Mouse (Mus musculus): ENCODE measurements around the gene Urgcp. TPM values are rescaled to one million over a fixed set of nuclear protein-coding genes. Genes with fewer than 3 reads are reported as not detected.

Urgcp gene
- polyA plus RNA-seq, 1 experiment from 2014 or later = 22.5 TPM

GRCm38 (mm10) chr11:5801511-5801910 lies 39.3 kb upstream of the Urgcp start:
- ATAC-seq (ENCODE audit: low read depth) = no peak
- Histone ChIP-seq H3K27me3 (replicated peaks; ENCODE audit: control insufficient read depth, insufficient read depth, low read length) (no peaks in the 10 kb centered on the region), H3K9me3 (ENCODE audit: control insufficient read depth, low read length) (no peaks in the 10 kb centered on the region), H3K27ac (replicated peaks; ENCODE audit: low read depth, low read length) (no peak overlapping the region), H3K4me3 (ENCODE audit: low read depth, low read length) (no peak overlapping the region), H3K4me1 (ENCODE audit: control insufficient read depth, insufficient read depth, low read length) (peaks cover 3% of the 10 kb centered on the region; the same call in 1 of the 2 replicates), H3K9ac (ENCODE audit: low read depth, low read length) (no peak overlapping the region), H3K36me3 (ENCODE audit: control insufficient read depth, insufficient read depth, low read length) (peaks cover 47% of the 10 kb centered on the region), H3K4me2 (ENCODE audit: low read depth, low read length) (no peak overlapping the region)
- 92% methylated on average over 16 of the region's 16 CpGs for WGBS
- DNase-seq (ENCODE audit: low spot score) = no peak

DNA sequence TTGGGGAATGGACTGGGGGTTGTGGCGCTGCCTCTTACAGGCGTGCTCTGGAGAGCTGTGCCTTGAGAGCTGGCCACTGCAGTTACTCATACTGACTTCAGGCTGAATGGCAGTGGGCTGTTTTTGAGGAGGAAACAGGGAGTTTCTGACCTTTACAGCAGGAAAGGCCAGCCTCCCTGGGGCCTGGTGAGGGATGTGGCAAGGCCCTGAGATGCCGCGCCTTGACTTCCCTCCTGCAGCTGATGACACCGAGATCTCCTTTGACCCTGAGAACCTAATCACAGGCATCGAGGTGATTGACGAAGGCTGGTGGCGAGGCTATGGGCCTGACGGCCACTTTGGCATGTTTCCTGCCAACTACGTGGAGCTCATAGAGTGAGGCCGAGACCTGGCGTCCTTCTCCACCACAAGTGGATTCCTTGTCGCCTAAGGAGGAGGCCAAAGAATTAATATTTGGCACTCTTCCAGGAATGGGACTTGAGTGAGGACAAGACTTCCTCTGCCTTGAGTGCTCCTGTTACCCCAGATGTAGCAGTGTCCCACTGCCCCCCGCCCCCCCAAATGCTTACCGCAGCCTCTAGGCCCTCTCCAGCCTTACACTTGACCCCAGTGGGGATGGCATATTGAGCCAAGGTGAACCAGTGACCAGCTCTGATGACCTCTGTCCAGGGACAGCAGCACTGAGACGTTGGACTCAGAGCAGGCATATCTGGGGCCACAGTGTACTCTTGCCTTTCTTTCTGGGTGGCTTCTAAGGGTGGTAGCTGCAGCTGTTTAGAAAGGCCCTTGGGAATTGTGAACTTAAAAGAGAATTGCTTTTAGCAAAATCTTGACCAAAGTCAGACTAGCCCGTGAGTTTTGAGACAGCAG lies 37.7 kb upstream of the Urgcp start:
- peaks cover 3% of the 10 kb centered on the region; the same call in 1 of the 2 replicates for H3K4me1 ChIP-seq (ENCODE audit: control insufficient read depth, insufficient read depth, low read length)
- H3K4me3 ChIP-seq (ENCODE audit: low read depth, low read length) = no peak overlapping the region
- H3K9ac ChIP-seq (ENCODE audit: low read depth, low read length) = no peak overlapping the region
- no peak overlapping the region for H3K4me2 ChIP-seq (ENCODE audit: low read depth, low read length)
- DNase-seq (ENCODE audit: low spot score) = no peak
- no peaks in the 10 kb centered on the region for H3K27me3 ChIP-seq (replicated peaks; ENCODE audit: control insufficient read depth, insufficient read depth, low read length)
- WGBS = 78% methylated on average over 17 of the region's 17 CpGs
- no peak overlapping the region for H3K27ac ChIP-seq (replicated peaks; ENCODE audit: low read depth, low read length)
- ATAC-seq (ENCODE audit: low read depth) = no peak
- H3K9me3 ChIP-seq (ENCODE audit: control insufficient read depth, low read length) = no peaks in the 10 kb centered on the region
- H3K36me3 ChIP-seq (ENCODE audit: control insufficient read depth, insufficient read depth, low read length) = peaks cover 62% of the 10 kb centered on the region

DNA sequence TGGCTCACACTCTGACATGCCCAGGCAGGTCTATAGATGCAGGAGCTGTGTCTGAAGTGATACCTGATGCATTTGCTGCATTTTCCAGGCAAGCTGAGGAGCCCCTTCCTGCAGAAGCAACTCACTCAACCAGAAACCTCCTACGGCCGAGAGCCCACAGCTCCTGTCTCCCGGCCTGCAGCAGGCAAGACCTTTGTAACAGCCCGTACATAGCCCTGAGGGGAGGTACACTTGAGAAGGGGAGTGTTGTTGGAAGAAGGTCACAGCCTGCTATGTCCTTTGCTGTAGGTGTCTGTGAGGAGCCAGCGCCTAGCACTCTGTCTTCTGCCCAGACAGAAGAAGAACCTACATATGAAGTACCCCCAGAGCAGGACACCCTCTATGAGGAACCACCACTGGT lies 35.8 kb upstream of the Urgcp start:
- no peaks in the 10 kb centered on the region for H3K27me3 ChIP-seq (replicated peaks; ENCODE audit: control insufficient read depth, insufficient read depth, low read length)
- H3K4me2 ChIP-seq (ENCODE audit: low read depth, low read length) = no peak overlapping the region
- H3K9me3 ChIP-seq (ENCODE audit: control insufficient read depth, low read length) = no peaks in the 10 kb centered on the region
- no peak overlapping the region for H3K4me3 ChIP-seq (ENCODE audit: low read depth, low read length)
- peaks cover 80% of the 10 kb centered on the region for H3K36me3 ChIP-seq (ENCODE audit: control insufficient read depth, insufficient read depth, low read length)
- ATAC-seq (ENCODE audit: low read depth) (no peak), DNase-seq (ENCODE audit: low spot score) (no peak)
- H3K4me1 ChIP-seq (ENCODE audit: control insufficient read depth, insufficient read depth, low read length) = 0 out of 2 replicates have a peak, but pooled peaks cover 1% of the 10 kb centered on the region
- no peak overlapping the region for H3K9ac ChIP-seq (ENCODE audit: low read depth, low read length)
- 84% methylated on average over 5 of the region's 5 CpGs for WGBS
- H3K27ac ChIP-seq (replicated peaks; ENCODE audit: low read depth, low read length) = no peak overlapping the region

DNA sequence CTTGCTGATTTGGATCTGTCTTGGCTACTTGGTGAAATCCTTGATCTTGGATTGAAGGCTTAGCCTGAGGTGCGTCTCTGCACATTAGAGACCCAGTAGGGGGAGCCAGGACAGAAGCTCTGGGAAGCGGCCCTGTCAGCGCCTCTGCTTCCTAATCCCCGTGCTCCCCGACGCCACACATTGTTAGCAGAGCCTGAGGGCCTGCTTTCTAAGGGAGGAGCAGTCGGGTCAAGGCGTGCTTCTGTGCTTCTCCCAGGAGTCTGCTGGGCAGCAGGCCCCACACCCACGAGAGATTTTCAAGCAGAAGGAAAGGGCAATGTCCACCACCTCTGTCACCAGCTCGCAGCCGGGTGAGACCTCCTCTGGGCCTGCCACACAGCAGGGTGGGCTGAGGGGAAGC lies 35.2 kb upstream of the Urgcp start:
- Histone ChIP-seq H3K36me3 (ENCODE audit: control insufficient read depth, insufficient read depth, low read length) (peaks cover 86% of the 10 kb centered on the region), H3K27ac (replicated peaks; ENCODE audit: low read depth, low read length) (no peak overlapping the region), H3K9ac (ENCODE audit: low read depth, low read length) (no peak overlapping the region), H3K27me3 (replicated peaks; ENCODE audit: control insufficient read depth, insufficient read depth, low read length) (no peaks in the 10 kb centered on the region), H3K9me3 (ENCODE audit: control insufficient read depth, low read length) (no peaks in the 10 kb centered on the region), H3K4me2 (ENCODE audit: low read depth, low read length) (no peak overlapping the region), H3K4me1 (ENCODE audit: control insufficient read depth, insufficient read depth, low read length) (no peaks in the 10 kb centered on the region), H3K4me3 (ENCODE audit: low read depth, low read length) (no peak overlapping the region)
- WGBS = 64% methylated on average over 11 of the region's 11 CpGs
- ATAC-seq (ENCODE audit: low read depth) (no peak), DNase-seq (ENCODE audit: low spot score) (no peak)

GRCm38 (mm10) chr11:5796939-5797338 lies 34.8 kb upstream of the Urgcp start:
- H3K4me2 ChIP-seq (ENCODE audit: low read depth, low read length) = no peak overlapping the region
- WGBS = 83% methylated on average over 15 of the region's 15 CpGs
- no peaks in the 10 kb centered on the region for H3K4me1 ChIP-seq (ENCODE audit: control insufficient read depth, insufficient read depth, low read length)
- no peak overlapping the region for H3K27ac ChIP-seq (replicated peaks; ENCODE audit: low read depth, low read length)
- no peaks in the 10 kb centered on the region for H3K9me3 ChIP-seq (ENCODE audit: control insufficient read depth, low read length)
- no peaks in the 10 kb centered on the region for H3K27me3 ChIP-seq (replicated peaks; ENCODE audit: control insufficient read depth, insufficient read depth, low read length)
- no peak for DNase-seq (ENCODE audit: low spot score)
- H3K36me3 ChIP-seq (ENCODE audit: control insufficient read depth, insufficient read depth, low read length) = peaks cover 90% of the 10 kb centered on the region
- ATAC-seq (ENCODE audit: low read depth) = no peak
- no peak overlapping the region for H3K9ac ChIP-seq (ENCODE audit: low read depth, low read length)
- no peak overlapping the region for H3K4me3 ChIP-seq (ENCODE audit: low read depth, low read length)

DNA sequence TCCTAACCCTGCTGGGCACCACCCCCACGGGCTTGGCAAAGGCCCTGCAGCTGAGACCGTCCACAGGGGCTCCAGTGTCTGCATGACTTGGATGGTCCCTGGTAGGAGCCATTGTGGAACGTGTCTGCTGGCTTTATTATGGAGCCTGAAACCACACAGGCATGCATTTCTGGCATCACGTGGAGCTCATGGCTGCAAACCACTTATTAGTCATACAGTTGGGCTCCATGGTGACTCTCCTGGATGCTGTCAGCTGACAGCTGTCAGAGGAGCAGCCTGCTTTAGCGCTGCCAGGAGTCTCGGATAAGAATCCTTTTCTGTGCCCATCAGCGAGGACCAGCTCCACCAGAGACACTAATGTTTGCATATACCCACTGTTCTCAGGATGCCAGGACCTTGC lies 33.5 kb upstream of the Urgcp start:
- ATAC-seq (ENCODE audit: low read depth) (no peak), DNase-seq (ENCODE audit: low spot score) (no peak)
- Histone ChIP-seq H3K36me3 (ENCODE audit: control insufficient read depth, insufficient read depth, low read length) (peaks cover 90% of the 10 kb centered on the region), H3K27me3 (replicated peaks; ENCODE audit: control insufficient read depth, insufficient read depth, low read length) (no peaks in the 10 kb centered on the region), H3K4me2 (ENCODE audit: low read depth, low read length) (no peak overlapping the region), H3K4me1 (ENCODE audit: control insufficient read depth, insufficient read depth, low read length) (no peaks in the 10 kb centered on the region), H3K9ac (ENCODE audit: low read depth, low read length) (no peak overlapping the region), H3K4me3 (ENCODE audit: low read depth, low read length) (no peak overlapping the region), H3K9me3 (ENCODE audit: control insufficient read depth, low read length) (no peaks in the 10 kb centered on the region), H3K27ac (replicated peaks; ENCODE audit: low read depth, low read length) (no peak overlapping the region)
- 89% methylated on average over 7 of the region's 7 CpGs for WGBS

GRCm38 (mm10) chr11:5795290-5795689 lies 33.1 kb upstream of the Urgcp start:
- 94% methylated on average over 9 of the region's 9 CpGs for WGBS
- Histone ChIP-seq H3K27me3 (replicated peaks; ENCODE audit: control insufficient read depth, insufficient read depth, low read length) (no peaks in the 10 kb centered on the region), H3K4me2 (ENCODE audit: low read depth, low read length) (no peak overlapping the region), H3K9me3 (ENCODE audit: control insufficient read depth, low read length) (no peaks in the 10 kb centered on the region), H3K9ac (ENCODE audit: low read depth, low read length) (no peak overlapping the region), H3K4me3 (ENCODE audit: low read depth, low read length) (no peak overlapping the region), H3K27ac (replicated peaks; ENCODE audit: low read depth, low read length) (no peak overlapping the region), H3K4me1 (ENCODE audit: control insufficient read depth, insufficient read depth, low read length) (no peaks in the 10 kb centered on the region), H3K36me3 (ENCODE audit: control insufficient read depth, insufficient read depth, low read length) (peaks cover 86% of the 10 kb centered on the region)
- ATAC-seq (ENCODE audit: low read depth) (no peak), DNase-seq (ENCODE audit: low spot score) (no peak)

DNA sequence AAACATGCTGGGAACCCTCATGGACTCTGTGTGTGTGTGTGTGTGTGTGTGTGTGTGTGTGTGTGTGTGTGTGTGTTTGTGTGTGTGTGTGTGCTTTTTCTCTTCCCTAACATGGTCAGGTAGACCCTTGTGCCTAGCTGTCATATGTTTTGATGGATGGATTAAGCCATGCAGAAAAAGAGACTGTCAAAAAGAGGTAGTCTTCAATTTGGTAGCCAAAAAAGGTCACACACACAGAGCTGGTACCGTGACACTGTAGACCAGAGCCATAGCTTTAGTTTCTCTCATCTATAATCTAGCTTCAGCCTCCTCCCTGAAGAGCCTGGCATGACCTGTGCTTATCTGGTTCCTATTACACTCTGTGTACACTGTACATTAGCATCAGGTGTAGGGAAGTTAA lies 28.3 kb upstream of the Urgcp start:
- Histone ChIP-seq H3K4me2 (ENCODE audit: low read depth, low read length) (no peak overlapping the region), H3K9me3 (ENCODE audit: control insufficient read depth, low read length) (no peaks in the 10 kb centered on the region), H3K27me3 (replicated peaks; ENCODE audit: control insufficient read depth, insufficient read depth, low read length) (no peaks in the 10 kb centered on the region), H3K4me3 (ENCODE audit: low read depth, low read length) (no peak overlapping the region), H3K4me1 (ENCODE audit: control insufficient read depth, insufficient read depth, low read length) (peaks cover 21% of the 10 kb centered on the region), H3K27ac (replicated peaks; ENCODE audit: low read depth, low read length) (no peak overlapping the region), H3K36me3 (ENCODE audit: control insufficient read depth, insufficient read depth, low read length) (peaks cover 39% of the 10 kb centered on the region), H3K9ac (ENCODE audit: low read depth, low read length) (no peak overlapping the region)
- DNase-seq (ENCODE audit: low spot score) (no peak), ATAC-seq (ENCODE audit: low read depth) (no peak)
- WGBS = 90% methylated on average over 1 of the region's 1 CpGs
